Mouse (Mus musculus): Measurements from ENCODE around the gene Hs6st3.
A peak's percentile ranks its signal among the peaks of the same experiment; 100 is the strongest.

DNA sequence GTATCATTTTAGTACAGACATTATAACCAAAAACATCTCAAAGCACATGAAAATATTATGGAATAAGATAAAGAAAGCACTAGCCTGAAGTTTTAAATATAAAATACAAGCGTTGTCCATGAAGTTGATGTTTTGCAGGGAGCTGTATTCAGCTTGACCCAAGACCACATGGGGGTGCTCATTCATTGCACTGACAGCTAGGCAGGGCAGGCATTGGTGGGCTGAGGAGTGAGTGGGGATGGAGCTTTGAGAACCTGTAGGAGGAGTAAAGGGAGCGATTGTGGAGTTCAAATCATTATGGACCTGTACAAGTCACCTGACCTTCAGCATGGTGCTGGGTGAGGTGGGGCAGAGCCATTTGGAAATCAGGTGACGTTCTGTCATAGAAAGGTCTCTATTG, 14.1 kb upstream of the Hs6st3 start:
- TF ChIP-seq CTCF (IDR thresholded peaks at IDR 0.05; ENCODE audit: low read depth), result peak; percentile 71
- no peak for TF ChIP-seq EP300 (IDR thresholded peaks at IDR 0.05; ENCODE audit: low read depth)
